Mouse (Mus musculus): ENCODE data around the gene Mlec. TPM values are rescaled to one million over a fixed set of nuclear protein-coding genes. Genes with fewer than 3 reads are reported as not detected.

Mlec gene
- polyA plus RNA-seq, 1 experiment from 2014 or later, result 23.7 TPM

Other genes starting within 250 kb of the Mlec start
- gene Oasl1, start 234.9 kb downstream of the Mlec start, polyA plus RNA-seq (2015; fragmentation: Nextera tagmentation; extraction: Ambion mirVana), result 0.51 and 0.88 TPM in 2 replicates
- 10.2 and 12.3 TPM in 2 replicates for gene 2210016L21Rik, start 216.0 kb downstream of the Mlec start, polyA plus RNA-seq (2015; fragmentation: Nextera tagmentation; extraction: Ambion mirVana)
- 3.8 and 4.3 TPM in 2 replicates for gene Hnf1a, start 187.1 kb downstream of the Mlec start, polyA plus RNA-seq (2015; fragmentation: Nextera tagmentation; extraction: Ambion mirVana)
- 7.9 and 12.1 TPM in 2 replicates for gene Sppl3, start 147.0 kb downstream of the Mlec start, polyA plus RNA-seq (2015; fragmentation: Nextera tagmentation; extraction: Ambion mirVana)
- gene Gm10401, start 59.9 kb downstream of the Mlec start, polyA plus RNA-seq (2015; fragmentation: Nextera tagmentation; extraction: Ambion mirVana), result 7.9 and 11.4 TPM in 2 replicates
- 49.8 and 53.6 TPM in 2 replicates for gene Acads, start 38.8 kb downstream of the Mlec start, polyA plus RNA-seq (2015; fragmentation: Nextera tagmentation; extraction: Ambion mirVana)
- 8.5 and 10.3 TPM in 2 replicates for gene Unc119b, start 23.2 kb downstream of the Mlec start, polyA plus RNA-seq (2015; fragmentation: Nextera tagmentation; extraction: Ambion mirVana)
- gene Cabp1, start 36.2 kb upstream of the Mlec start, polyA plus RNA-seq (2015; fragmentation: Nextera tagmentation; extraction: Ambion mirVana), result 0.13 and 0.18 TPM in 2 replicates
- gene Pop5, start 77.7 kb upstream of the Mlec start, polyA plus RNA-seq (2015; fragmentation: Nextera tagmentation; extraction: Ambion mirVana), result 84.0 and 88.1 TPM in 2 replicates
- 146 and 173 TPM in 2 replicates for gene Rnf10, start 114.7 kb upstream of the Mlec start, polyA plus RNA-seq (2015; fragmentation: Nextera tagmentation; extraction: Ambion mirVana)
- 27.5 and 28.4 TPM in 2 replicates for gene Coq5, start 121.5 kb upstream of the Mlec start, polyA plus RNA-seq (2015; fragmentation: Nextera tagmentation; extraction: Ambion mirVana)
- gene Dynll1, start 142.8 kb upstream of the Mlec start, polyA plus RNA-seq (2015; fragmentation: Nextera tagmentation; extraction: Ambion mirVana), result 525 and 554 TPM in 2 replicates
- gene Srsf9, start 169.0 kb upstream of the Mlec start, polyA plus RNA-seq (2015; fragmentation: Nextera tagmentation; extraction: Ambion mirVana), result 88.7 and 92.1 TPM in 2 replicates
- 11.6 and 13.4 TPM in 2 replicates for gene Gatc, start 183.0 kb upstream of the Mlec start, polyA plus RNA-seq (2015; fragmentation: Nextera tagmentation; extraction: Ambion mirVana)
- 26.6 and 29.6 TPM in 2 replicates for gene Triap1, start 183.0 kb upstream of the Mlec start, polyA plus RNA-seq (2015; fragmentation: Nextera tagmentation; extraction: Ambion mirVana)
- 700 and 702 TPM in 2 replicates for gene Cox6a1, start 190.8 kb upstream of the Mlec start, polyA plus RNA-seq (2015; fragmentation: Nextera tagmentation; extraction: Ambion mirVana)

Measured in liver, embryonic 15.5 days (tissue).